Mouse (Mus musculus) ZHBTc4 (cell line): ENCODE measurements at regions not wholly inside any gene's neighbourhood (a gene's known extent, or its start where the extent isn't known, plus 50 kb on each side); places are given as distances from the start of the nearest gene placed in this dataset.

Experiments
- DNase-seq: peaks from one replicate; pipeline ENCODE4 v3.0.0-alpha.2; 2011; ENCODE audit warnings: low read depth, low spot score

DNA sequence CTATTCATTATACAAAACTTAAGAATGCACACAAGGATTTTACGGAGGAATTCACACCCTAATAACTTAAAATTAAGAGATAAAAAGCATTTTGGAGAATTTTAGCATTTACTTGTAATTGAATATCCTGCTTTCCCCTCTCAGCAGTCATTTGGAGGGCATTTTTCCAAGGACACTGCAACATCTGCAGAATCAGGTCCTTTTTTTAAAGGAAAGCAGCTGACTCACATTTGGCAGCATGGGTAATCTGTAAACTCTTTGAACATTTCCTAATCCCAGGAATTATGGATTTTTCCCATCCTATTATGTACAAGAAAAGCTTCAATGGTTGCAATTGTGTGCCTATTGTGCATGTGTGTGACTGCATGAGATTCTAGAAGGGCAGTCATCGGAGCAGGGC lies 112.0 kb downstream of the Gm19410 start:
- DNase-seq = no peak

DNA sequence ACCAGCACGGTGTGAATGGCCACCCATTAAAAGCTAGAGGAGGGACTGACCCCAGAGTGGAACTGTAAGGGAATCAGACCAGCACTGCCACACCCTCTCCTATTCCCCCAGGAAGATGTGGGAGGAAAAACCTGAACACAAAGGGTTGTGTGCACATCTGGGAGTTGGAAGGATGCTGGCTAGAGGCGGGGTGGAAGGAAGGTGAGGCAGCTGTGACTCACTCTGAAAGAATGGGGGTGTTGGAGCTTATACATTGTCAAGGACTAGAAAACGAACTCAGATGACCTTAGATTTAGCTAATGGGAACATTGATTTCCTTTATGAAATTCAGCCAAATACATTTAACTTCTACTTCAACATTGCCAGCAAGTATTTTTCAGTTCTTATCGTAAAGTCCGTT lies 116.2 kb downstream of the Gm19410 start:
- peak; percentile 7 for DNase-seq

GRCm38 (mm10) chr8:35882638-35883455 lies 117.3 kb downstream of the Gm19410 start:
- peak; percentile 42 for DNase-seq

DNA sequence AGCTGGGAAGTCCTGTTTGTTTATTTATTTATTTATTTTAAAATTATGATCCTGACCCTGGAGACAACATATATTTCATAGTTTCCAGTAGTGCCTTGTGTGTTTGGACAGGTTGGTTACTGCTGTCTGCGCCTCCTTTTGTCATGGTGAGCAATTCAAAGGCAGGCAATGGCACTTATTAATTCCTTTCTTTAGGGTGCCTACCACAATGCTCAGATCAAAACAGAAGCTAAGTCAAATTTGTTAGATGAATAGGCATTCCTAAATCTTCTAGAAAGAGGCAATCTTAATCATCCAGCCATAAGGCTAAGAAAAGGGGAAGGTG lies 117.8 kb downstream of the Gm19410 start:
- DNase-seq = no peak

GRCm38 (mm10) chr8:35884545-35884944 lies 119.0 kb downstream of the Gm19410 start:
- no peak for DNase-seq

DNA sequence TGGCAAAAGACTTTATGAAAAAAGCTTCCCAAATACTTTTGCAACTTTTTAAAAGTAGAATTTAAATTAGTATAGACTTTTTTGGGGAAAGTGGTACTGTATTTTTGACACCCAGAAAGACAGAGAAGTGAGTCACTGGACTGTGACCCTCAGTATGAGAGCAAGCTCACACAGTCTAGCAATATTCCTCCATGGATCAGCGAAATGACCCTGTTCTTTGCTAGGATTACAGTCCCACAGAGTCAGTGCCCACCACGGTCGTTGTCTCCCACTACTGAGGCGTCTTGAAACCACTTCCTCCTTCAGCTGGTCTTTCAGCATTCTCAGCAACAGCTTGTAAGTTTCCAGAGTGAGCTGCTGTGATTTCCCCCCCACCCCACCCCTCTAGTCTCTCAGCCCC lies 124.5 kb downstream of the Gm19410 start:
- DNase-seq = no peak

- no peak for DNase-seq
Measured at GRCm38 (mm10) chr8:35891769-35892168, 126.2 kb downstream of the Gm19410 start.

DNA sequence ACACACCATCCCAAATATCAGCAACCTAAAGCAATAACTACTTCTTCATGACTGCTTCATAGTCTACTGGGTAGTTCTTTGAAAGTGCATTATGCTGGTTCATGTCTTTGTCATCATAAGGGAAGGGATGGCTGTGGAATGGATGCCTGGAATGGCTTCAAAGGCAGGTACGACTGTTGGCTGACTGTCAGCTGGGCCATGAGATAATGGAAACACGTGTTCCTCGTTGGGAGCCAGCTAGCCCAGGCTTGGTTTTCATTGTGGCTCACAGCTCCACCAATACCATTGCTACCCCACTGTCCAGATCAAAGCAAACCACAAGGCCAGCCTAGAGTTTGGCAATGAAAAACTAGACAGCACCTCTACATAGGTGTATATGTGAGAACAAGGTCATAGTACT lies 132.9 kb downstream of the Gm19410 start:
- DNase-seq = no peak

- DNase-seq = no peak
Measured at GRCm38 (mm10) chr8:35901490-35901889, 135.9 kb downstream of the Gm19410 start.

DNA sequence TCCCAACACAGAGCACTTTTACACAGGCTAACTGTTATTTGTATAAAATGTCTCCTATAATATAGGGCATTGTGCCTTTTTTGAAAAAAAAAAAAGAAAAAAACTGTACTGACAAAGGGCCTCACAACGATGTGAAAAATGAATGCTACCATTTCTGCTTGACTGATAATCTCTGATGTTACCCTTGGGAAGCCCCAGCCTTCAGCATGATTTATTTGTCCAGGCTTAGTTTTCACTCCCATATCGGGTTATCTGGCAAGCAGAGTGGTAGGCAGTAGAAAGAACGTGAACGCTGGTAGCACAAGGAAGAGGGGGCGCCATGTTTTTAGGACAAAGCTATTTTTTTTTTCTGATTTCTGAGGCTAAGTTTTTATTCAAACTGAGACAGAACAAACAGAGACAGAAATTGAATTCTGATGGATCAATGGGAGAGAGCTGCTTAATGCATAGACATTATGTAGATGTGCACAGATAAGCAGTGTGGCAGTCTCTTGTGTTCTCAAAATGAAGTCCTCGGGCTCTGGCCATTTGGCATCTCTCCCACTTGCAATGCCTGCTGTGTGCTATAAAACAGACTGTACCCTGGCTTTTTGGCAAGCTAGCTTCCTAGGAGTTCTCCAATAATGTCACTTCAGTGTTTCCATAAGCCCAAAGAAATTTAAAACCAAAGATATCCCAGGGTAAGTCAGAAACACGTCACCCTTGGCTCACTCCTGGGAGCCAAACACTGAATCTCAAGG lies 139.3 kb downstream of the Gm19410 start:
- no peak for DNase-seq

- no peak for DNase-seq
Measured at GRCm38 (mm10) chr8:35907998-35908397, 142.4 kb downstream of the Gm19410 start.

- DNase-seq = no peak
Measured at GRCm38 (mm10) chr8:35912264-35912663, 146.7 kb downstream of the Gm19410 start.

DNA sequence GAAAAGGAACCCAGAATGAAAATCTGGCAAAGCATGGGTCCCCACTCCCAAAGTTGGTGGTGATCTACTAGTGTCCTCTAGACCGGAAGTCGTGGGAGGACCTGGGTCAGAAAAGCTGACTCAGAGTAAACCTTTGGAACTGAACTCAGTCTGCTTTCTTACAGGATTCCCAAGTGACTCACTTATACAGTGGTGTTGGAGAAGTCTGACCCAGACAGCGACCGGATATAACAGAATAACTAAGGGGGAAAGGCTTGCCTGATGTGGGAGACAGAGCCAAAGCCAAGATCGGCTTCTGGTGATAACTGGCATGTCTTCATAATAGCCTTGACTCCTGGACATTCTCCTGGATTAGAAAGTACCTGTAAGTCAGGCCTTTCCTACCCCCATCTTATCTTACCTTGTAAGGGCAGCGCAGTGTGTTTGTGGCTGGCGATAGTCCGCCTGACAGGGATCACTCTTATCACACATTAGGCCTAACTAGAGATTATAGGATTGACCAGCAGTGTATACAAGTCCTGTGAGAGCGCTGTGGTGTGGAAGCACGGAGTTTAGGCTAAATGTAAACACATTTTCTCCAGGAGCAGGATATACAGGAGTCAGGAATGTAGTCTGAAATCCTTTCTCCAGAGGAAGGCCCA lies 150.4 kb downstream of the Gm19410 start:
- no peak for DNase-seq

DNA sequence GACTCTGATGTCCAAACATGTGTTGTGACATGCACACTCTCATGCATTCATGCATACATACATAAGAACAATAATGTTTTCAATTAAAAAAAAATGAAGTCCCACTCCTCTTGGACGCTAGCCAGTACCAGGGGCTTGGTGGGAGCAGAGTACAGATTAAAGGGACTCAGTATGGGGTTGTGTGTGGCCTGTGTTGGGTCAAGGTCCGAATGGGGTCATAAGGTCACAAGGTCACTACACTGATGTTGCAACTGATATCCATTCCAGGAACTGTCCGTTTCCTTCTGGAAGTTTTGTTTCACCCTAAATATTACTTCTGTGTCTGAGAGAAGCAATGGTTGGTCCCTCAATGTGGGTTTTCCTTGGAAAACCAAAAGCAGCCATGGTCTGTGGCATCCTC lies 152.0 kb downstream of the Gm19410 start:
- DNase-seq = no peak

DNA sequence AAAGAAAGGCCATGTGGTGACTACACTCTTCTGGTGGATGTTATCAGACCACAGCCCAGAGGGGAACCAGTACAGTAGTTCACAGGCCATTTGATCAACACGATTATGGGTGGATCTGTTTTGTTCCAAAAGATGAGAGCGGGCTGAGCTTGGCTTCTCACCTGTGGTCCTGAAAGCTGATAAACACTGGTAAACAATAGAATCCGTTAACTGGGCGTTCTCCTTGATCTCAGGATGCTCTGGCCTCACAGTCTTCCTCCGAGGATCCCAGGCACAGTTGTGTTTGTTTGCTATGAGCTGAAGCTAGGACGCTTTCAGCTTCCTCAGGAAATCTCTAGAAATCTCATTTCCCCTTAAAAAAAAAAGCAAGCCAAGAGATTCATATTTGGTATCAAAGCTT lies 153.9 kb downstream of the Gm19410 start:
- DNase-seq = peak; percentile 5

DNA sequence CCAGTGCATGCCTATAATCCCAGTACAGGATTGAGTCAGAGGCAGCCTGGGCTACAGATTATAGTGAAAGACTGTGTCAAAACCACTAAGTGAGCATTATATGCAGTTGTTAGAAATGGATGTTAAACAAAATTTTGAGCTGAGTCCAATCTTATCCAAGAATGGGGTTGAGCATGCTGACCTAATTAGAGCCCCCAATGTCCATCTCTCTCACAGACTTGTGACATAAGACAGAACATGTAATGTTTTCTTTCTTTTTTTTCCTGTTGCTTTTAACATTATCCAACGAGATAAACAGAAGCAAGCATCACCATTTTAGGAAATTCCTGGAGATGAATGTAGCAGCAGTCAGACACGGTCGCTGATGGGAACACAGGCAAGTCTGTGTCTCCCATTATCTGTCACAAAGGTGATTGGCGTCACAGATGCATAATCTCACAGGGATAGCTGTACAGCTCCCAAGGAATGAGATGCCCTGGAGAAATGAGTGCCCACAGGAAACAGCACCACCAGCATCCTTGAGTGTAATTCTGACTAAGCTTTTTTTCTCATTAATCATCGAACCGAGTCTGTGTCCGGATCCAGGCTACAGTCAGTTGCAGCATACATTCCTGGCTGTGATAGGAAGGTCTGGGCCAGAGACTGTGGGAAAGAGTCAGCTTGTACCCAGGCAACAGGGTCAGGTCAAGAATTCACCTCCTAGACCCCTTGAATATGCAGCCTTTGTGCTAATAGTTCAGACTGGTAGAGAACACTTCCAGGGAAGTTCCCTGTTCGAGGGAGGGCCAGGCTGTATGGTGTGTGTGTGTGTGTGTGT lies 154.5 kb downstream of the Gm19410 start:
- DNase-seq = no peak

DNA sequence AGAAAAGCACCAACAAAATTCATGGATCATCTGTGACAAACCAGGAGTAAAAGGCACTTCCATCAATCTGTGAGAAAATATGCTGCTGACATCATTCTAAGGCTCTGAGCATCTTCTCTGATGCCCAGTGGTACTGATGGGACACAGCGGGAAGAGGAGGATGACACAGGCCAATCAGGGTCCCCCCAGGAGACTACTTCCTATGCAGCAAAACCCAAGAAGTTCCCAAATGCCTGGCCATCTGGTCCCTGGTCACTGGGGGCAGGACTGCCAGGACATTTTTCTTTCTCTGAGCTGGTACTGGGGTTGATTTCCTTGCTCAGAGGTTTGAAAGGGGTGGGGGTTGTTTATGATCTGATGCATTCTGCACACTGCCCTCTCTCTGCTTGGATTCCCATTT lies 158.4 kb downstream of the Gm19410 start:
- DNase-seq = no peak

DNA sequence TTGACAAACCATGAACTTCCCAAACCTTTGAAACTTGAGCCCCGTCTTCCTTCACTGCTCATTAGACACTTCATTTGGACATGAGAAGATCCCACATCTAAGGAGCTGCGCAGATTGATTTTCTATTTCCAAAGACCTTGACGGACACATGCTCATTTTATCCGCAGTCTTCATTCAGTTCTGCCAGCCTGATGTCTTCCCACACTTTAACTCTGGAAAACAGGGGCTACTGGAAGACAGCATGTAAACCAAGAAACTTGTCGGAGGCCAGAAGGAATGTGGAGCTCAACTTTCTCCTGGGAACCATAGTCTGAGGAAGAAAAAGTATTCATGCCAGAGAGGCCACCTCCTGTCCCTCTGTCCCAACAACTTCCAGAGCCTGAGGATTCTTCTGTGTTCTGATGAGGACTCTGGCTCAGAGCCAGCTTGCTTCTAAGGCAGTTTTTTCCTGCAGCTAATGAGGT lies 161.8 kb downstream of the Gm19410 start:
- no peak for DNase-seq

DNA sequence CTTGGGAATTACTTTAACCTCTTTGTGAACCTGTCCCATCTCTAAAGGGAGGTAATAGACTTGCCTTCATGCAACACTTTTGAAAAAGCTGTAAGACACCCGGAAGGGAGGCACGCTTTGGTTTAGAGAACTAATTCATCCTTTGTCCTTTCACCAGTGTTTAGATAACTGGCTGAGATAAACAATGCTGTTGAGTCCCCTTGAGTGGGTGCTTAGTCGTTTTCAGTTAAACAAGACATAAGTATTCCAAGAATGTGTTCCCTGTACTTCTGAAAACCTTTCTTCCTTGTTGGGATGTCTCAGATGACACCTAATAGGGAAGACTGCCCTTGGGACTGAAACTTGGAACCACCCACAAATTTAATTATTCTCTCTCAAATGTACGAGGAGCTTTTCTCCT lies 164.7 kb downstream of the Gm19410 start:
- peak; percentile 68 for DNase-seq

DNA sequence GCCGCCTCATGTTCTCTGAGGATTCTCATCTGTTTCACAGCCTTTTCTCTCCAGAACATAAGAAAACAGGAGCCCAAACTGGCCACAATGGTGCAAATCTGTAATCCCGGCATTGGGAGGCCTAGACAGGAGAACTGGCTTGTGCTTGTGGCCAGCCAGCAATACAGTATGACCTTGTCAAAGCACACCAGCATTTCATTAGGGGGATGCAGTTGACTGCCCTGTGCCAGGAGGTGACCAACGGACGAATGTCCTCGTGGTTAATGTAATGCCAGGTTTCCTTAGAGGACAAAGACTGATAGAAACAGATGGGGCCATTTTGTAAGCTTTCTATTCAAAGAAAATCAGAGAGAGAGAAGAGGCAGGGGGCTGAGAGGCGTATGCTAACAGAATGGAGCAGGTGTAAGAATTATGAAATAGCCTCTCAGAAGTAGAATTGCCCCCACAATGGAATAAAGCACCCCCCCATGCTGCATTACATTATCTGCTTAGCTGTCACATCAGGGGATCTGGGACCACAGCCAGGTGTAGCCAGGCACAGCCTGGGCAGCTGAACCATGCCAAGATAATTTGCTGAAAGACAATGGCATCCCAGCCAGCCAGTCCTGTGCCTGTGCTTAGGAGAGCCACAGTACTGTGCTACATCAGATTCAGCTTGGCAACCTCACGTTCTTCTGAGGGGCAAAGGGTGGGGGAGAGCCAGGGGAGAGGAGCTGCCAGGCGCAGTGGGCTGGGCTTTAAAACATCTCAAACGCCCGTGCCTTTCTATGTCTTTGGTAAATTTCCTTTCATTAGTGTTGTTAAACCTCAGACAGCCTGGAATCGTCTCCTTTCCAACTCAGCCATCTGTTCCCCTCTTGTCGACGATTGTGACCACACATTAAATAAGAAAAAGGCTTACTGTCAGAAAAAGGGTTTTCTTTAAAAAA lies 167.9 kb downstream of the Gm19410 start:
- no peak for DNase-seq
